Mouse (Mus musculus) spleen, adult 2 months (tissue): Measurements from ENCODE around the gene Tipin.
A peak's percentile ranks its signal among the peaks of the same experiment; 100 is the strongest.

ENCODE experiments used
- CTCF ChIP-seq: fragments of 200-500 bp; IDR thresholded peaks from 2 replicates; pipeline ENCODE4 v1.5.1; 2011; ENCODE audit warnings: mild to moderate bottlenecking, inconsistent platforms; ENCODE audit not compliant: insufficient read depth, insufficient read length, insufficient replicate concordance; ENCODE audit errors: extremely low read depth
- POLR2A ChIP-seq: fragments of 200-500 bp; IDR thresholded peaks from 2 replicates; pipeline ENCODE4 v1.6.1; 2011; ENCODE audit warnings: low read depth, low read length, inconsistent platforms

GRCm38 (mm10) chr9:64272611-64273010, 8.8 kb upstream of the Tipin start:
- TF ChIP-seq CTCF (peak; percentile 29; the same call in 1 of the 2 replicates), POLR2A (no peak)
